Mouse (Mus musculus) C2C12 (cell line): ENCODE data around the gene Mlxipl. TPM values are rescaled to one million over a fixed set of nuclear protein-coding genes. Genes with fewer than 3 reads are reported as not detected.
"Not testable (repeated sequence)": the region's sequence is repeated elsewhere in the genome, so short reads cannot be mapped to it uniquely, and the experiment has no call there.

Experiments
- H3K27me3 ChIP-seq: one replicate; pipeline ENCODE4 v1.6.1; 2011; ENCODE audit not compliant: control insufficient read depth, insufficient read depth, insufficient read length
- H3K36me3 ChIP-seq: one replicate; pipeline ENCODE4 v1.6.1; 2011; ENCODE audit not compliant: control insufficient read depth, insufficient read depth
- H3K4me3 ChIP-seq: one replicate; pipeline ENCODE4 v1.5.1; 2011; ENCODE audit warnings: mild to moderate bottlenecking, control low read depth; ENCODE audit not compliant: poor library complexity, insufficient read depth, severe bottlenecking
- H3K79me2 ChIP-seq: one replicate; pipeline ENCODE4 v1.6.1; 2011; ENCODE audit not compliant: control insufficient read depth, insufficient read depth
- H3K79me3 ChIP-seq: one replicate; pipeline ENCODE4 v1.6.1; 2011; ENCODE audit warnings: low read depth, control low read depth
- H3ac ChIP-seq: one replicate; pipeline ENCODE3; 2011; ENCODE audit warnings: low read depth; ENCODE audit not compliant: control insufficient read depth, insufficient read length
- CEBPB ChIP-seq: IDR thresholded peaks from one replicate; pipeline ENCODE4 v1.6.1; 2011; ENCODE audit warnings: low read depth, mild to moderate bottlenecking, control low read depth, moderate library complexity
- CTCF ChIP-seq: IDR thresholded peaks from one replicate; pipeline ENCODE4 v1.5.1; 2011; ENCODE audit not compliant: control insufficient read depth, insufficient read depth, insufficient read length
- FOSL1 ChIP-seq: IDR thresholded peaks from one replicate; pipeline ENCODE4 v1.8.0; 2011; ENCODE audit warnings: mild to moderate bottlenecking, low read length; ENCODE audit not compliant: poor library complexity, insufficient read depth, severe bottlenecking
- MAX ChIP-seq: IDR thresholded peaks from one replicate; pipeline ENCODE4 v1.6.1; 2011; ENCODE audit warnings: mild to moderate bottlenecking, control low read depth
- MYOD1 ChIP-seq: IDR thresholded peaks from one replicate; pipeline ENCODE4 v1.6.1; 2011; ENCODE audit warnings: low read depth; ENCODE audit not compliant: control insufficient read depth, insufficient read length
- MYOG ChIP-seq: IDR thresholded peaks from one replicate; pipeline ENCODE4 v1.6.1; 2011; ENCODE audit not compliant: control insufficient read depth, insufficient read length; ENCODE audit errors: extremely low read depth
- USF1 ChIP-seq: IDR thresholded peaks from one replicate; pipeline ENCODE4 v1.6.1; 2011; ENCODE audit warnings: low read depth, mild to moderate bottlenecking, control low read depth, moderate library complexity
- long read RNA-seq, 2 experiments: library from polyadenylated mRNA; unstranded; transcript quantifications; one replicate each; pipeline ENCODE4 v2.0.0; 2019 to 2020
- polyA plus RNA-seq: library from polyadenylated mRNA; unstranded; fragments of >200 nt; fragmentation: generic; extraction: Trizol; gene quantifications from one replicate; pipeline ENCODE4 v1.2.1, GENCODE M21; 2012; ENCODE audit warnings: missing spikeins

Mlxipl gene
- not detected for polyA plus RNA-seq
- long read RNA-seq, experiment 1: 0 reads
- long read RNA-seq, experiment 2: 0 reads

GRCm38 (mm10) chr5:135089653-135090052, at the start of gene Mlxipl:
Gene Mlxipl (plus strand): TSS chr5:135089890.
- Histone ChIP-seq H3K79me2 (no peaks in the 10 kb centered on the region), H3K79me3 (no peaks in the 10 kb centered on the region), H3ac (no peak within 1 kb of the TSS), H3K36me3 (no peaks in the 10 kb centered on the region), H3K4me3 (no peak within 1 kb of the TSS), H3K27me3 (peaks cover 83% of the 10 kb centered on the region)
- TF ChIP-seq CTCF (no peak), MAX (no peak), FOSL1 (no peak), USF1 (no peak), MYOG (no peak), MYOD1 (no peak), CEBPB (no peak)

- Histone ChIP-seq H3K79me3 (no peaks in the 10 kb centered on the region), H3K4me3 (no peak overlapping the region), H3ac (no peak overlapping the region), H3K36me3 (no peaks in the 10 kb centered on the region), H3K27me3 (no peaks in the 10 kb centered on the region), H3K79me2 (no peaks in the 10 kb centered on the region)
- TF ChIP-seq USF1 (no peak), CTCF (no peak), MYOD1 (no peak), MAX (no peak), CEBPB (no peak), MYOG (no peak), FOSL1 (no peak)
These were observed 49.6 kb upstream of the Mlxipl start for GRCm38 (mm10) chr5:135040059-135040458.

GRCm38 (mm10) chr5:135040777-135041176, 48.9 kb upstream of the Mlxipl start:
- no peaks in the 10 kb centered on the region for H3K79me2 ChIP-seq
- no peak overlapping the region for H3ac ChIP-seq
- no peaks in the 10 kb centered on the region for H3K36me3 ChIP-seq
- H3K27me3 ChIP-seq: no peaks in the 10 kb centered on the region
- H3K4me3 ChIP-seq: no peak overlapping the region
- no peaks in the 10 kb centered on the region for H3K79me3 ChIP-seq
- TF ChIP-seq MAX (no peak), FOSL1 (no peak)

- Histone ChIP-seq H3K79me2 (no peaks in the 10 kb centered on the region), H3K36me3 (no peaks in the 10 kb centered on the region), H3K79me3 (no peaks in the 10 kb centered on the region), H3K27me3 (no peaks in the 10 kb centered on the region), H3K4me3 (no peak overlapping the region), H3ac (no peak overlapping the region)
- TF ChIP-seq CEBPB (no peak), MAX (no peak), FOSL1 (no peak), MYOD1 (no peak), MYOG (no peak), CTCF (no peak), USF1 (no peak)
These were observed 47.4 kb upstream of the Mlxipl start for GRCm38 (mm10) chr5:135042105-135042788.

- Histone ChIP-seq H3K36me3 (no peaks in the 10 kb centered on the region), H3K79me3 (no peaks in the 10 kb centered on the region), H3K79me2 (no peaks in the 10 kb centered on the region), H3K27me3 (no peaks in the 10 kb centered on the region), H3ac (no peak overlapping the region), H3K4me3 (no peak overlapping the region)
- TF ChIP-seq MYOG (no peak), USF1 (no peak), FOSL1 (no peak), MAX (no peak), CEBPB (no peak), CTCF (no peak), MYOD1 (no peak)
These were observed 45.1 kb upstream of the Mlxipl start for GRCm38 (mm10) chr5:135044575-135044974.

GRCm38 (mm10) chr5:135048539-135048938, 41.2 kb upstream of the Mlxipl start:
- Histone ChIP-seq H3K27me3 (no peaks in the 10 kb centered on the region), H3K4me3 (no peak overlapping the region), H3K36me3 (peaks cover 3% of the 10 kb centered on the region), H3K79me3 (no peaks in the 10 kb centered on the region), H3ac (no peak overlapping the region), H3K79me2 (no peaks in the 10 kb centered on the region)
- TF ChIP-seq CTCF: no peak

- H3ac ChIP-seq, H3K27me3 ChIP-seq, H3K36me3 ChIP-seq, H3K79me3 ChIP-seq, H3K4me3 ChIP-seq, H3K79me2 ChIP-seq: not testable (repeated sequence)
These were observed 40.4 kb upstream of the Mlxipl start for GRCm38 (mm10) chr5:135049268-135049667.
